Mouse (Mus musculus) forebrain, embryonic 13.5 days (tissue): ENCODE data around the gene Ntrk3. TPM values are rescaled to one million over a fixed set of nuclear protein-coding genes. Genes with fewer than 3 reads are reported as not detected.
A peak's percentile ranks its signal among the peaks of the same experiment; 100 is the strongest.

Source experiments
- ATAC-seq: fragments of 200-750 bp; cut with Nextera tagmentation; 2 replicates; pipeline ENCODE4 v1.8.0; 2017
- H3K27ac ChIP-seq: fragments of 300-500 bp; sonication (generic); 2 replicates; pipeline ENCODE4 v1.5.1; 2015; ENCODE audit warnings: inconsistent platforms, mild to moderate bottlenecking, moderate library complexity
- H3K27me3 ChIP-seq: fragments of 300-500 bp; sonication (generic); 2 replicates; pipeline ENCODE4 v1.6.1; 2015; ENCODE audit warnings: mild to moderate bottlenecking, inconsistent platforms
- H3K36me3 ChIP-seq: fragments of 300-500 bp; sonication (generic); 2 replicates; pipeline ENCODE4 v1.6.1; 2015; ENCODE audit warnings: mild to moderate bottlenecking, inconsistent platforms; ENCODE audit not compliant: poor library complexity, severe bottlenecking
- H3K4me1 ChIP-seq: fragments of 300-500 bp; sonication (generic); 2 replicates; pipeline ENCODE4 v1.6.1; 2015; ENCODE audit warnings: inconsistent platforms
- H3K4me2 ChIP-seq: fragments of 300-500 bp; sonication (generic); 2 replicates; pipeline ENCODE4 v1.6.1; 2015; ENCODE audit warnings: inconsistent platforms, mild to moderate bottlenecking, moderate library complexity
- H3K4me3 ChIP-seq: fragments of 300-500 bp; sonication (generic); 2 replicates; pipeline ENCODE4 v1.5.1; 2015; ENCODE audit warnings: mild to moderate bottlenecking, inconsistent platforms
- H3K9ac ChIP-seq: fragments of 300-500 bp; sonication (generic); 2 replicates; pipeline ENCODE4 v1.6.1; 2015; ENCODE audit warnings: mild to moderate bottlenecking, inconsistent platforms
- H3K9me3 ChIP-seq: fragments of 300-500 bp; sonication (generic); replicated peaks from 2 replicates; pipeline ENCODE4 v1.6.1; 2016; ENCODE audit warnings: inconsistent platforms
- WGBS: fragments of 180-500 bp; shearing (Covaris S2); methylation state at CpG from one replicate; pipeline ENCODE4 v1.1.7; 2015; 5-methylcytosine and 5-hydroxymethylcytosine counted together
- polyA plus RNA-seq: library from polyadenylated mRNA; unstranded; fragments of >200 nt; fragmentation: Nextera tagmentation; extraction: Ambion mirVana; gene quantifications from 2 replicates; pipeline ENCODE4 v1.2.1, GENCODE M21; 2015

Ntrk3 gene
- polyA plus RNA-seq, 1 experiment from 2014 or later: 16.6 TPM

GRCm38 (mm10) chr7:78571196-78571595, 166.6 kb downstream of the Ntrk3 start:
- Histone ChIP-seq H3K36me3 (no peaks in the 10 kb centered on the region), H3K9ac (no peak overlapping the region), H3K9me3 (no peaks in the 10 kb centered on the region), H3K4me2 (no peak overlapping the region), H3K27ac (no peak overlapping the region), H3K27me3 (no peaks in the 10 kb centered on the region), H3K4me1 (peaks cover 38% of the 10 kb centered on the region), H3K4me3 (no peak overlapping the region)
- 78% methylated on average over 2 of the region's 2 CpGs for WGBS
- no peak for ATAC-seq

- Histone ChIP-seq H3K4me3 (0 out of 2 replicates have a peak overlapping the region, but pooled peaks have one; percentile 12), H3K36me3 (no peaks in the 10 kb centered on the region), H3K9ac (peak overlapping the region; percentile 45), H3K4me2 (peak overlapping the region; percentile 50), H3K9me3 (no peaks in the 10 kb centered on the region), H3K27ac (no peak overlapping the region), H3K4me1 (peaks cover 18% of the 10 kb centered on the region), H3K27me3 (no peaks in the 10 kb centered on the region)
- ATAC-seq: peak; percentile 19; the same call in 1 of the 2 replicates
- WGBS: 9% methylated on average over 5 of the region's 5 CpGs
Observed at GRCm38 (mm10) chr7:78569255-78569618, 168.6 kb downstream of the Ntrk3 start.

- peak overlapping the region; percentile 45 for H3K9ac ChIP-seq
- H3K27me3 ChIP-seq: no peaks in the 10 kb centered on the region
- no peak overlapping the region for H3K27ac ChIP-seq
- WGBS: 16% methylated on average over 16 of the region's 16 CpGs
- H3K9me3 ChIP-seq: no peaks in the 10 kb centered on the region
- H3K4me3 ChIP-seq: 0 out of 2 replicates have a peak overlapping the region, but pooled peaks have one; percentile 12
- no peaks in the 10 kb centered on the region for H3K36me3 ChIP-seq
- ATAC-seq: peak; percentile 76
- peak overlapping the region; percentile 50 for H3K4me2 ChIP-seq
- H3K4me1 ChIP-seq: peaks cover 17% of the 10 kb centered on the region
Observed at GRCm38 (mm10) chr7:78568411-78569254, 169.2 kb downstream of the Ntrk3 start.

GRCm38 (mm10) chr7:78566617-78567016, 171.2 kb downstream of the Ntrk3 start:
- ATAC-seq: no peak
- Histone ChIP-seq H3K27ac (no peak overlapping the region), H3K9ac (no peak overlapping the region), H3K4me1 (peaks cover 17% of the 10 kb centered on the region), H3K27me3 (no peaks in the 10 kb centered on the region), H3K4me2 (no peak overlapping the region), H3K4me3 (no peak overlapping the region), H3K36me3 (no peaks in the 10 kb centered on the region), H3K9me3 (no peaks in the 10 kb centered on the region)
- WGBS: 45% methylated on average over 3 of the region's 3 CpGs

- Histone ChIP-seq H3K36me3 (no peaks in the 10 kb centered on the region; the same call in 1 of the 2 replicates), H3K4me3 (no peak overlapping the region), H3K27ac (no peak overlapping the region), H3K9ac (no peak overlapping the region), H3K9me3 (no peaks in the 10 kb centered on the region), H3K4me1 (peaks cover 17% of the 10 kb centered on the region), H3K27me3 (no peaks in the 10 kb centered on the region), H3K4me2 (no peak overlapping the region)
- WGBS: 97% methylated on average over 3 of the region's 3 CpGs
- ATAC-seq: no peak
Observed at GRCm38 (mm10) chr7:78565386-78565785, 172.4 kb downstream of the Ntrk3 start.

GRCm38 (mm10) chr7:78558503-78558902, 179.3 kb downstream of the Ntrk3 start:
- Histone ChIP-seq H3K36me3 (no peaks in the 10 kb centered on the region; the same call in 1 of the 2 replicates), H3K9ac (no peak overlapping the region), H3K4me3 (no peak overlapping the region), H3K4me2 (no peak overlapping the region), H3K4me1 (no peaks in the 10 kb centered on the region), H3K27me3 (no peaks in the 10 kb centered on the region), H3K27ac (no peak overlapping the region), H3K9me3 (no peaks in the 10 kb centered on the region)
- 94% methylated on average over 5 of the region's 5 CpGs for WGBS
- ATAC-seq: no peak

- no peak overlapping the region for H3K9ac ChIP-seq
- 84% methylated on average over 5 of the region's 5 CpGs for WGBS
- no peak for ATAC-seq
Observed at GRCm38 (mm10) chr7:78555532-78555931, 182.3 kb downstream of the Ntrk3 start.

GRCm38 (mm10) chr7:78549461-78549860, 188.4 kb downstream of the Ntrk3 start:
- Histone ChIP-seq H3K4me1 (no peaks in the 10 kb centered on the region), H3K9me3 (no peaks in the 10 kb centered on the region), H3K36me3 (no peaks in the 10 kb centered on the region), H3K9ac (no peak overlapping the region), H3K4me3 (no peak overlapping the region), H3K27ac (no peak overlapping the region), H3K4me2 (no peak overlapping the region), H3K27me3 (no peaks in the 10 kb centered on the region)
- 88% methylated on average over 8 of the region's 8 CpGs for WGBS
- ATAC-seq: no peak

More at GRCm38 (mm10) chr7:78555532-78555931, 182.3 kb downstream of the Ntrk3 start:
- Histone ChIP-seq H3K4me1 (no peaks in the 10 kb centered on the region), H3K4me2 (no peak overlapping the region), H3K27ac (no peak overlapping the region), H3K36me3 (no peaks in the 10 kb centered on the region; the same call in 1 of the 2 replicates), H3K27me3 (no peaks in the 10 kb centered on the region), H3K9me3 (no peaks in the 10 kb centered on the region), H3K4me3 (no peak overlapping the region)

GRCm38 (mm10) chr7:78548721-78549120, 189.1 kb downstream of the Ntrk3 start:
- H3K27ac ChIP-seq: no peak overlapping the region
- ATAC-seq: no peak
- no peaks in the 10 kb centered on the region for H3K27me3 ChIP-seq
- H3K4me1 ChIP-seq: no peaks in the 10 kb centered on the region
- no peak overlapping the region for H3K9ac ChIP-seq
- H3K4me3 ChIP-seq: no peak overlapping the region
- H3K4me2 ChIP-seq: no peak overlapping the region
- no peaks in the 10 kb centered on the region for H3K9me3 ChIP-seq
- H3K36me3 ChIP-seq: no peaks in the 10 kb centered on the region
- WGBS: 92% methylated on average over 5 of the region's 5 CpGs

- no peak overlapping the region for H3K4me2 ChIP-seq
- H3K36me3 ChIP-seq: no peaks in the 10 kb centered on the region
- no peak overlapping the region for H3K9ac ChIP-seq
- peaks cover 7% of the 10 kb centered on the region; the same call in 1 of the 2 replicates for H3K4me1 ChIP-seq
- WGBS: 64% methylated on average over 10 of the region's 10 CpGs
- H3K9me3 ChIP-seq: no peaks in the 10 kb centered on the region
- no peaks in the 10 kb centered on the region for H3K27me3 ChIP-seq
- H3K4me3 ChIP-seq: no peak overlapping the region
- no peak for ATAC-seq
- no peak overlapping the region for H3K27ac ChIP-seq
Observed at GRCm38 (mm10) chr7:78546551-78546950, 191.3 kb downstream of the Ntrk3 start.

- Histone ChIP-seq H3K27ac (no peak overlapping the region), H3K36me3 (no peaks in the 10 kb centered on the region), H3K9ac (no peak overlapping the region), H3K4me1 (peaks cover 7% of the 10 kb centered on the region; the same call in 1 of the 2 replicates), H3K27me3 (no peaks in the 10 kb centered on the region), H3K4me3 (no peak overlapping the region), H3K4me2 (no peak overlapping the region), H3K9me3 (no peaks in the 10 kb centered on the region)
- 82% methylated on average over 4 of the region's 4 CpGs for WGBS
- no peak for ATAC-seq
Observed at GRCm38 (mm10) chr7:78542468-78542867, 195.3 kb downstream of the Ntrk3 start.

GRCm38 (mm10) chr7:78530286-78530685, 207.5 kb downstream of the Ntrk3 start:
- Histone ChIP-seq H3K4me1 (peaks cover 6% of the 10 kb centered on the region; the same call in 1 of the 2 replicates), H3K9me3 (no peaks in the 10 kb centered on the region), H3K27ac (no peak overlapping the region), H3K27me3 (no peaks in the 10 kb centered on the region), H3K36me3 (no peaks in the 10 kb centered on the region), H3K9ac (no peak overlapping the region), H3K4me2 (no peak overlapping the region), H3K4me3 (no peak overlapping the region)
- no peak for ATAC-seq
- WGBS: 56% methylated on average over 6 of the region's 6 CpGs
